Mouse (Mus musculus) hindbrain, postnatal 0 days (tissue): ENCODE data around the gene Hebp1. TPM values are rescaled to one million over a fixed set of nuclear protein-coding genes. Genes with fewer than 3 reads are reported as not detected.

Experiments used
- ATAC-seq: fragments of 200-750 bp; cut with Nextera tagmentation; 2 replicates; pipeline ENCODE4 v1.8.0; 2017; ENCODE audit warnings: mild to moderate bottlenecking, moderate TSS enrichment, moderate library complexity
- DNase-seq: peaks from one replicate; pipeline ENCODE4 v3.0.0-alpha.2; 2015; ENCODE audit warnings: low spot score
- H3K27ac ChIP-seq: fragments of 300-500 bp; sonication (generic); 2 replicates; pipeline ENCODE4 v1.5.1; 2014; ENCODE audit warnings: mild to moderate bottlenecking
- H3K27me3 ChIP-seq: fragments of 300-500 bp; sonication (generic); 2 replicates; pipeline ENCODE4 v1.6.1; 2014; ENCODE audit warnings: low read length, mixed read lengths; ENCODE audit not compliant: insufficient read depth
- H3K36me3 ChIP-seq: fragments of 300-500 bp; sonication (generic); 2 replicates; pipeline ENCODE4 v1.6.1; 2014; ENCODE audit warnings: low read length, mixed read lengths; ENCODE audit not compliant: insufficient read depth
- H3K4me1 ChIP-seq: fragments of 300-500 bp; sonication (generic); 2 replicates; pipeline ENCODE4 v1.6.1; 2014; ENCODE audit warnings: antibody characterized with exemption, low read length, mixed read lengths; ENCODE audit not compliant: insufficient read depth
- H3K4me2 ChIP-seq: fragments of 300-500 bp; sonication (generic); 2 replicates; pipeline ENCODE4 v1.6.1; 2014; ENCODE audit warnings: low read depth, mild to moderate bottlenecking, low read length, moderate library complexity, mixed read lengths
- H3K4me3 ChIP-seq: fragments of 300-500 bp; sonication (generic); 2 replicates; pipeline ENCODE4 v1.5.1; 2014; ENCODE audit warnings: low read length
- H3K9ac ChIP-seq: fragments of 300-500 bp; sonication (generic); replicated peaks from 2 replicates; pipeline ENCODE4 v1.6.1; 2014; ENCODE audit warnings: mild to moderate bottlenecking, low read length, moderate library complexity, mixed read lengths
- H3K9me3 ChIP-seq: fragments of 300-500 bp; sonication (generic); 2 replicates; pipeline ENCODE4 v1.6.1; 2016; ENCODE audit warnings: low read length, mixed read lengths
- CTCF ChIP-seq: IDR thresholded peaks from 2 replicates; pipeline ENCODE4 v1.5.1; 2016; ENCODE audit warnings: antibody characterized with exemption, control low read depth, low read depth
- WGBS: fragments of 180-500 bp; shearing (Covaris S2); extraction: QIAGEN DNeasy Blood & Tissue Kit; methylation state at CpG from one replicate; pipeline ENCODE4 v1.1.7; 2014; 5-methylcytosine and 5-hydroxymethylcytosine counted together
- polyA plus RNA-seq: library from polyadenylated mRNA; unstranded; fragments of >200 nt; fragmentation: Nextera tagmentation; extraction: Ambion mirVana; gene quantifications from 2 replicates; pipeline ENCODE4 v1.2.1, GENCODE M21; 2015
- total RNA-seq: library from RNA; depleted of rRNA; stranded (reverse); fragments of >200 nt; gene quantifications from 2 replicates; pipeline ENCODE4 v1.2.3, GENCODE M21; 2014

Hebp1 gene
- total and polyA plus RNA-seq, 2 experiments from 2014 or later = 5.7 to 13.2 TPM

DNA sequence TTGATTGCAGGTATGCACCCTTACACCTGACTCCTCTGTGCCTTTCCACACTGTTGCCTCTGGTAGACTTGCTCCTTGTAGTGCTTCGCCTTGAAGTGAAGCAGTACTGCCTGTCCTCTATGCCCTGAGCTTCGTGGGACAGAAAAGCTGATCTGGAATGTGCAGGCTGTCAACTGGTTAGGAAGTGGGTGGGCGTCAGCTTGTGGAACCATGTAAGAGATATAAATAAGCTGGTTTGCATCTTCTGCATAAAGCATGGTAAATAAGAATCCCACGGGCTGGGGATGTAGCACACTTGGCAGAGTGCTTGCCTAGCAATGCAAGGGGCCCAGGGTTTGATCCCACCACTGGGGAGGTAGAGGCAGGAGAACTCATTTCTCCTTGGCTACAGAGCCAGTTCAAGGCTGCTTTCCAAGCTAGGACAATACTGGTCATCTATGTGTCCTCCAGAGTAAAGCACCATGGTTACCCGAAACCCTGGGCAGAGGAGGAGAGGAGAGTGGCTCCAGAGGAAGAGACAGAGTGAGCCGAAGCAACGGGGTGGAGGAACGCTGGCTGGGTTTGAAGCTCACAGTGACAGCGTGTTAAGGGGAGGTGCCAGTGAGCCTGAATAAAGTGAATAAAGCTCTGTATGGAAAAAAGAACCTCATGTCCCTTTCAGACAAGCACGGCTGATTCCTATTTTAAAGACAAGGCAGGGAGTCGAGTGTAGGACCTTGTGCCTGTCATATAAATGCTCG is 34.8 kb upstream of the Hebp1 start:
- H3K27ac ChIP-seq = no peak overlapping the region
- 47% methylated on average over 12 of the region's 12 CpGs for WGBS
- ATAC-seq (peak; percentile 48; the same call in 1 of the 2 replicates), DNase-seq (peak; percentile 1)
- H3K4me2 ChIP-seq = no peak overlapping the region
- H3K4me3 ChIP-seq = no peak overlapping the region
- no peak for TF ChIP-seq CTCF
- H3K27me3 ChIP-seq = no peaks in the 10 kb centered on the region
- H3K36me3 ChIP-seq = peaks cover 25% of the 10 kb centered on the region
- no peaks in the 10 kb centered on the region for H3K4me1 ChIP-seq
- no peaks in the 10 kb centered on the region for H3K9me3 ChIP-seq
- H3K9ac ChIP-seq = no peak overlapping the region

DNA sequence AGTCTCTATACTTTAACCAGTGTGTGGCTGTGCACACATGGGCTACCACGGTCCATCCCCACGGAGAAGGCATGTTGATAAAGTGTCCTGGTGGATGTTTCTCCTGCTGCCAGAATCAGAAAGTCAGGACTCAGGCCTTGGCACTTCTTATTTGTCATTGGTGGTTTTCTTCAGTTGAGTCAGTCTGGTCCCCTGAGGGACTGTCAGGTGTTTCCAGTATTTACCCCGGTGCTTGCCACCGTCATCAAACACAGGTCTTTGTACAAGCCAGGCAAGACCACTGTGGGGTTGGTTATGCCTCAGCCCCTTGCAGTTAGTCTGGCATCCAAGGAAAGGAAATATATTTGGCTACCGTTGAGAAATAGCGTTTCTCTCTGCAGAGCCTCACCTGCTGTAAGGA is 32.8 kb upstream of the Hebp1 start:
- H3K36me3 ChIP-seq = peaks cover 27% of the 10 kb centered on the region

DNA sequence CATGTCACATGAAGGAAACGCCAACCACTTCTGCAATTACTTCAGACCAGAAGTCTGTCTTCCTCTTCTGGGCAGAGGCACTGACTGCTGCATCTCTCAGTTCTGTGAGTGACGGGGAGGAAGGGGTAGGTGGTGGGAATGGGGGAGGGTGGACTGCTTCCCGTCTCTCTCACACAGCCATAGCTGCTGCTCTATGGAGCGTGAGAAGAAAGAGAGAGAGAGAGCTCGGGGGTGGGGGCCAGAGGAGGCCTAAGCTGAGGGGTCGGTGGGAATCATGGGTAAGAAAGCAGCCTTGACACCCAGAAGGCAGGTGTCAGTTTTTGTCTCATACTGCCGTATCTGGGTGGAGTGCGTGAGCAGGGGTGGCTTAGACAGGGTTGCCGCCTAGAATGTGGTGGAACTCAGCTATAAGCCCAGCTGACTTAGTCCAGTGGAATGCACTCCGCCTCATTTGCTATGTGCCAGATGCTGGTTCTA is 30.7 kb upstream of the Hebp1 start:
- DNase-seq (peak; percentile 2), ATAC-seq (0 out of 2 replicates have a peak, but pooled peaks have one; percentile 13)
- WGBS = 42% methylated on average over 10 of the region's 10 CpGs
- Histone ChIP-seq H3K27ac (no peak overlapping the region), H3K4me3 (no peak overlapping the region), H3K9ac (no peak overlapping the region), H3K4me1 (peaks cover 2% of the 10 kb centered on the region; the same call in 1 of the 2 replicates), H3K36me3 (peaks cover 22% of the 10 kb centered on the region), H3K9me3 (no peaks in the 10 kb centered on the region), H3K27me3 (no peaks in the 10 kb centered on the region), H3K4me2 (no peak overlapping the region)
- TF ChIP-seq CTCF = no peak

More for the DNA sequence above, 32.8 kb upstream of the Hebp1 start:
- ATAC-seq (no peak), DNase-seq (no peak)
- Histone ChIP-seq H3K27ac (no peak overlapping the region), H3K4me2 (no peak overlapping the region), H3K27me3 (no peaks in the 10 kb centered on the region), H3K4me3 (no peak overlapping the region), H3K9ac (no peak overlapping the region), H3K4me1 (no peaks in the 10 kb centered on the region), H3K9me3 (no peaks in the 10 kb centered on the region)
- TF ChIP-seq CTCF = no peak
- 87% methylated on average over 6 of the region's 6 CpGs for WGBS

DNA sequence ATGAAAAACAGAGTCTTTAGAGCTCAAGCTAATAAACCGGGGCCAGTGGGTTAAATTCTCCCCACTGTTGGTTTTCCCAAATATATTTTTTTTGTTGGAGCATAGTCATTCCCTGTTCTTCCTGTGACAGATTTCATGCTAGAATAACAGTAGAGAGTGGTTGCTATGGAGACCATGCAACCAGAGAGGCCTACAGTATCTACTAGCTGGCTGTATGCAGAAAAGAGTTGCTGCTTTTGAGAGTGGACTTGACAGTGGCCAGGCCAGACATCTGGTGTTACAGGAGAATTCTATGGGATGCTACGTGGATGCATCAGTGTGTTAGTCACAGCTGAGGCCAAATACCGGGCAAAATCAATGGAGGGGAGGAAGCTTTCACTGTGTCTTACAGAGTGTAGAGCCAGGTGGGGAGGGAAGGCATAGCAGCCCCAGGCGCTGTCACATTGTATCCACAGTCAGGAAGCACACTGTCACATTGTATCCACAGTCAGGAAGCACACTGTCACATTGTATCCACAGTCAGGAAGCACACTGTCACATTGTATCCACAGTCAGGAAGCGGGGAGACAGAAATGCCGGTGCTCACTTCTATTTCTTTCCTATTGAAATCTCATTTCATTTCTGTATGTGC is 26.1 kb upstream of the Hebp1 start:
- Histone ChIP-seq H3K36me3 (peaks cover 10% of the 10 kb centered on the region; the same call in 1 of the 2 replicates), H3K27ac (peak overlapping the region; percentile 17; the same call in 1 of the 2 replicates), H3K9me3 (no peaks in the 10 kb centered on the region), H3K4me2 (no peak overlapping the region), H3K9ac (no peak overlapping the region), H3K27me3 (no peaks in the 10 kb centered on the region), H3K4me1 (peaks cover 4% of the 10 kb centered on the region; the same call in 1 of the 2 replicates), H3K4me3 (no peak overlapping the region)
- ATAC-seq (peak; percentile 85), DNase-seq (peak; percentile 77)
- TF ChIP-seq CTCF = no peak
- 36% methylated on average over 6 of the region's 6 CpGs for WGBS

DNA sequence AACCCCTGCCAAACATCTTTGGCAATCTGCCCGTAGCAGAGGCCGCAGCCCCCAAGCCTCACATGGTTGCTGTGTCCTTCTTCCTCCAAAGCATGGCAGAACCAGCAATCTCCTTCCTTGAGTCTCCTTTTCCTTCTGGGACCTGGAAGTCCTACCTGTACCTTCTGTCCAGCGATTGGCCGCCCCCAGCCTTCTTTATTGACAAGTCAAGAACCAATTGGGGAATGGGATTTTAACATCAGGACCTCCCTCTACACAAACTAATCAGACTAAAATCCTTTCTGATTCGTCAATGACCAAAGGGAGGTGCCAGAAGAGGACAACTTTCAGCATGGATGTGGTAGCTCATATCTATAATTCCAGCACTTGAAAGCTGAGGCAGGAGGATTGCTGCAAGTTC is 22.1 kb upstream of the Hebp1 start:
- Histone ChIP-seq H3K9ac (no peak overlapping the region), H3K4me2 (no peak overlapping the region), H3K36me3 (0 out of 2 replicates have a peak, but pooled peaks cover 8% of the 10 kb centered on the region), H3K27me3 (no peaks in the 10 kb centered on the region), H3K27ac (no peak overlapping the region), H3K4me1 (peaks cover 4% of the 10 kb centered on the region; the same call in 1 of the 2 replicates), H3K9me3 (no peaks in the 10 kb centered on the region), H3K4me3 (no peak overlapping the region)
- WGBS = 75% methylated on average over 5 of the region's 5 CpGs
- no peak for DNase-seq
- no peak for ATAC-seq
- no peak for TF ChIP-seq CTCF

DNA sequence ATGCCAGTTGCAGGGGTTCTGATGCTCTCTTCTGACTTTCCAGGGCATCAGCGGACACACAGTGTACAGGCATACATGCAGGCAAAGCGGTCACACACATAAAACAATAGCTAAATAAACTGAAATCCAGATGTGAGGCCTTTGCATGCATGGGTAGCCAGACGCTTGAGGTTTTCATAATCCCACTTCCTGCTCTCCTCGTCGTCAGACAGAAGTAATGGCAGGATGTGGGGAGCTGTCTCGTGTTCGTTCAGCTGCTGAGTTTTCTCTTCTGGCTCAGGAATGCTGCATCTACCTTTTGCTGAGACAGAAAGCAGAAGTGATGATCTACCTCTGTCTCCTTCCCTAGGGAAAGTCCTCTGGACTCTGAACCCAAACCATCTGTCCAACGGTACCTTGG is 20.5 kb upstream of the Hebp1 start:
- Histone ChIP-seq H3K9ac (no peak overlapping the region), H3K27me3 (no peaks in the 10 kb centered on the region), H3K4me2 (no peak overlapping the region), H3K4me1 (peaks cover 1% of the 10 kb centered on the region; the same call in 1 of the 2 replicates), H3K9me3 (no peaks in the 10 kb centered on the region), H3K4me3 (no peak overlapping the region), H3K36me3 (peaks cover 11% of the 10 kb centered on the region; the same call in 1 of the 2 replicates), H3K27ac (no peak overlapping the region)
- 81% methylated on average over 8 of the region's 8 CpGs for WGBS
- DNase-seq = no peak
- no peak for TF ChIP-seq CTCF
- ATAC-seq = no peak
